Mouse (Mus musculus) brain, embryonic 14.5 days (tissue): ENCODE results near the gene Mov10l1.

Experiments used
- CTCF ChIP-seq: fragments of 200-500 bp; IDR thresholded peaks from 2 replicates; pipeline ENCODE4 v1.5.1; 2012; ENCODE audit warnings: inconsistent platforms, mild to moderate bottlenecking, moderate library complexity, borderline replicate concordance; ENCODE audit not compliant: insufficient read depth, insufficient read length; ENCODE audit errors: extremely low read depth
- POLR2A ChIP-seq: fragments of 200-500 bp; IDR thresholded peaks from 2 replicates; pipeline ENCODE4 v1.6.1; 2012; ENCODE audit warnings: mild to moderate bottlenecking, inconsistent platforms, borderline replicate concordance; ENCODE audit not compliant: poor library complexity, insufficient read depth, insufficient read length, severe bottlenecking; ENCODE audit errors: extremely low read depth

DNA sequence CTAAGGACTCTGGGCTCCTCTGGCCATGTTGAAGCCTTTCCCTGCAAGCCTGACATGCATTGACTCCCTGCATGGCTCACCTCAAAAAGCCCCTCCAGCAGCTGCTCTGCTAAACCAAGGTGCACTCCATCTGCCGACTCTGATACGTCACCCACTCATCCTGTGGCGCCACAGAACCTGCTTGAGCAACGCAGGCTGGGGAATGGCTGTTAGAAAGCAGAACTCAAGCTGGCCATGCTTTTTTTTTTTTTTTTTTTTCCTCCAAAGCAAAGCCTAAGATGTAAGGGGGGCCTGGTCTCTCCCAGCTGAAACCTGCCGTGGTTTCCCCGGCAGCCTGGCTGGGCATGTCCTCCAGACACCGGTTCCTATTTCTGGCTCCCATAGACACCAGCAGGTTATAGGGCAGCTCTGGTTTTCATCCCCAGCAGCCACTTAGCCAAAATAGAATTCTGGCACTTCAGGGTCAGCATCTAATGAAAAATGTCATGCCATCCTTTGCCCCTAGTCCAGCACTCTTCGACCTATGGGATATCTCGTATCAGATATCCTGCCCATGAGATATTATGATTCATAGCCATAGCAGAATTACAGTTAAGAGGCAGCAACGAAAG is 91.4 kb downstream of the Mov10l1 start:
- no peak for TF ChIP-seq CTCF
- TF ChIP-seq POLR2A: no peak
